Mouse (Mus musculus): ENCODE results near the gene Blvra.

The Blvra gene

DNA sequence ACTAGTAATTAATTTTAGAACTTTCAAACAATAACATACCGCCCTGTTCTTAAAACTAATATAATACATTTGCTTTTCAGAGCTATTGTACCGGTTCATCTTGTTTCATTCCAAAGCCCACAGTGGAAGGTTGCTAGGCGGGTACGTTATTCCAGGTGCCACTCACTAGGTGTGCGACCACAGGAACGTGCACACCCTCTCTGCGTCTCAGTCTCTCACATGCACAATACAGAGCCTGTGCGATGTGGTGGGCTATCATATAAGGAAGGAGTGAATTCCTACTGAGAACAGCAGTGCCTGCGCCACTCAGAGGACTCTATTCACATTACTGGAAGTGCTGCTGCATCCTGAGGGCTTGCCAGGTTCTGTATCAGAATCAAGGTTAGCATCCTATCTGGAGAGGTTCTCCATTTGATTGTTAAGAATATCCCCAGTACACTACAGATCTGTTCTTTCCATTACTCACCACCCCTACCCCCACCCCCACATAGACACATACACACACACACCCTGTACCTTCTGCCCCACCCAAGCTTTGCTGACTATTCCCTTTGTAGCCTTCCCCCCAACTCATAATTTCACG lies 67.5 kb downstream of the Blvra start:
- DNase-seq, result no peak

DNA sequence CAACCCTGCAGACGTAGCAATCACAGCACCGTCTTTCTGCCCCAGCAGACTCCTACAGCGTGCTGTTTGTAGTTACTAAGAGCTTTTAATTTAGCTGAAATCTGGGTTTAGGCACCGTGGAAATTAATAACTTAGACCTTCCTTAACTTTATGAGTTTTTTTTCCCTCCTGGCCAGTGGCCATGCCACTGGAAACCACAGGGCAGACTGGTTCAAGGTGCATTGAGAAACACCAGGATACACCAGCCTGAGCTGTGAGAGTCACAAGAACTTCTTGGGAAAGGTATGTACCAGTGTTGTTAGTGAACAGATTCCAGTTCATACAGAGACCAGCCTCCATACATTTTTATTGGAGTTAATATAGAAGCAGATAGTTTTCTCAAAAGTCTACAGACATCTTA lies 68.0 kb downstream of the Blvra start:
- peak; percentile 60 for DNase-seq

DNA sequence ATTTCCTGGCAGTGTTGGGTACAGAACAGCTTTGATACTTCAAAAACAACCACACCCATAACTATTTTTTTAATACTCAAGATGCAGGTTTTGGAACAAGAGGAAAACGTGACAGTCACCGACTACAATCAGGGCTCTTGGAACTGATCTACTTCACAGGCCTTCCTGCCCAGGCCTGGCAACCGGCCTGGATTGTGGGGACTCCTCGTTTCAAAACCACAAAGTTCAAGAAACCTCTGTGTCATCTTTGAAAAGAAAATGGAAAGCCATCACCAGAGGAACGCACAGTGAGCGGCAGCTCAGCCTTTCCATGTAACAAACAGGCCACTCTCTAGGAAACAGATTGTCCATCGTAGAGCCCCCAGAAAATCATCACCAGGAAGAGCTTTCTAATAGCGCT lies 68.6 kb downstream of the Blvra start:
- no peak for DNase-seq

DNA sequence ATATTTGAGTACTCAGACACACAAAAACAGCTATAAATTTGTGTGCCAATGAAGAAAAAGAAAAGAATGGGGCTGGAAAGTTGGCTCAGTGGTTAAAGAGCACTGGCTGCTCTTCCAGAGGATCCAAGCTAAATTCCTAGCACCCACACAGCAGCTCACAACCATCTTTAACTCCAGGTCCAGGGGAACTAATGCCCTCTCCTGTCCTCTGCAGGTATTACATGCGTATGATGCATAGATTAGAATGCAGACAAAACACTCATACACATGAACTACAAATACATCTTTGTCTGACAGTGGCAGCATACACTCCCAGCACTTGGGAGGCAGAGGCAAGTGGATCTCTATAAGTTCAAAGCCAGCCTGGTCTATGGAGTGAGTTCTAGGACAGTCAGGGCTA lies 69.1 kb downstream of the Blvra start:
- DNase-seq, result no peak

DNA sequence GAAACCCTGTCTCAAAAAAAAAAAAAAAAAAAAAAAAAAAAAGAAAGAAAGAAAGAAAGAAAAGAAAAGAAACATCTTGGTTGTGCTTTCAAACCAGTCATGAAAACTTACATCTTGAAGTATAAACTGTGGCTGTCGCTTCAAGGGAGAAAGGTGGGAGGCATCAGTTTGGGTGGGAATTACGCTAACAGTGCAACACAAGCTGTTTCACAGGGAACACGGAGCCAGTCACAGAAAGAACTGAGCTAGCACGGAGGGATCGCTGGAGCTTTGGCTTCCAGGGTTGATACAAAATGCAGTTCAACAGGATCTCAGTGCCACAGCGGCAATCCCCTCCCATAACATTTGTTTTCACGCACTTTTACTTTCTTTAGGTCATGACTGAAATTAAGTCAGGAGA lies 69.5 kb downstream of the Blvra start:
- DNase-seq, result no peak

DNA sequence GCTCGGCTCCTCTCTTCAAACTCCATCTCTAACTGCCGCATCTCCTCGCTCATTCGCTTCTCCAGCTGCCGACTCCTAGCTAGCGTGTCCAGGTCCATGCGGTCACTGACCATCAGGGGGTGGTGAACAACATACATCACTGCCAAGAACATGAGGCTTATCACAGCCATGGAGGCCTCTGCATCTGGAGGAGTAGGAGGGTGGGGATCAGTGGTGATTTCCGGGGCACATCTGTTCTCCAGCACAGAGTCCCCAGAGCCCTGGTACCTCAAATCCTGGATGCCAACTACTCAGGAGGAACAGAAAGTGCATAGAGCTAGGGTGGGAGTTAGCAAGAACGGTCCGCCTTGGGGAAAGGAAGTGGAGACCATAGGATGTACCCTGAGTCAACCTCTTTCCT lies 71.6 kb downstream of the Blvra start:
- DNase-seq, result no peak

DNA sequence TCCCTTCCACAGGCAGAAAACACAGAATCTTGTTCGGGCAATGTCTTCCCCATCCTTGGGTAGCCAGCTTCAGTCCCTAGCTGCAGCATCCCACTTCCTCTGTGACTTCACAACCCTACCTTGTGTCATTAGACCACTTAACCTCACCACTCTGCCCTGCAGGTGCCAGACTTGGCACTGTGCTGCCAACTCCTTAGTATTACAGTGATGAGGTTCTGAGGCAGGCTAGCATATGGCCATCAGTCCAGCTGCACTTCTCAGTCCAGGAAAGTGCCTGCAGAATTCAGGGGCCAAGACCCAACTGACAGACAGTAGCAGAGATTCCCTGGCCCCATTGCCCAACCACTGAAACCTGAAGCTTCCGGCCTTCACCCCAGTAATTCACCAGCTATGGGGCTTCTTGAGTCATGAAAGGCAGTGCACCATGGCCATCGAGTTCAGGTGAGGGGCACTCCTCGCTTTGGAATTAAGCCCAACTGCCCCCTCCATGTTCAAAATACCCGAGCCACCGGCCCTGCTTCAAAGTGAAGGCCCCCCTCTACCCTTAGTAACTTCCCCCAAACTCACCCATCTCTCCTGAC lies 72.2 kb downstream of the Blvra start:
- peak; percentile 27 for DNase-seq

DNA sequence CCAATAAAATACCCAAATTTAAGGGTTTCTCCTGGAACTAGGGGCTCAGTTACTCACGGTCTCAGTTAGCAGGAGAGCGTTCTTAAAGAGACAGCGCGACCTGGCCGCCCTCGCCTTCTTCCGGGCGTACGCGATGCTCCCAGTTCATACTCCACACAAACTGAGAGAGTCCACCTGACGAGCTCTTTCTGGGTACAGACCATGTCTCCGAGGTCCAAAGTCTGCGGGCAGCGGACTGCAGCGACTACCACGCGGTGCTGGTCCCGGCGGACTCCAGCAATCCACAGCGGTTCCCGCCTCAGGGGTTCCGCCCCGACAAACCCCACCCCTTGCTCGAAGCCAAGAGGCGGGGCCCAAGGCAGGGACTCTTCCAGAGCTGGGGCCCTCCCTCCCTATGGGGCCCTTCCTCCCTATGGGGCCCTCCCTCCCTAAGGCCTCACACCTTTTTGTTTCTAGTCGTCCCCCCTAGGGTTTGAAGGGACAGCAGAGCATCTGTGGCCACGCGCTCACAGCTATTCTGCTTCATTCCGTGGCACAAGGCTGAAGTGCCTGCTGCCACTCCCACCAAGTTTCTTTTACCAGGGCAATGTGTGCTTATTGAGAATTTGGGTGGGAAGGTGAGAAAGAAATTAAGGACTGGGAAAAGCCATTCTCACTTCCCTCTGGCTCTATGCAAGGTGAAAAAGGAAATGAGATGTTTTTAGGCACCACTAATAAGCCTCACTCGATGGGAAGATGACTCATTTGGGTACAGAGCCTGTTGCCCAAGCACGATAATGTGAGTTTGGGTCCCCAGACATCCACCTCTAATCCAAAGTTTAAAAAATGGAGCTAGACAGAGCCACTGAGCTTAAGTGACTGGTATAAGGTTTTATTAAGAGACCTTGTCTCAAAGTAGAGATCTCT lies 72.9 kb downstream of the Blvra start, which contains the start of gene Itpripl1:
Itpripl1 (minus strand) TSS at position 285 of the 906 bp plus-strand sequence.
- DNase-seq, result peak; percentile 95

DNA sequence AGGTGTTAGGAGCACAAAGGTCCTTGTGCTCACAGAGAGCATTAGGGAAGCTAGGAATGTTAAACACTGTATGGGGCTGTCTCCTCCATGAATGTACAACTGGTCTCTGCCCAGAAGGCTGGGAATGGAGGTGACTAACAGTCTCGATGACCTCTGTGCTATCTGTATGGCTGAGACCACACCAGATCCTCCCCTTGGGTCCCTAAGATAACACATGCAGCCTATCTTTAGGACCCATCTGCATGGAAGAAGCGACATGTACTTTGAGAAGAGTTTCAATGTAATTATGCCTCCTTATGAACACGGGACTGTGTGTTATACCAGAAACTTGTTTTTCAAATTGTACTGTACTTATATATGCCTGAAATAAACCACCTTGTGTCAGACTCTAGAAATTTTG lies 75.2 kb downstream of the Blvra start:
- no peak for DNase-seq
